Mouse (Mus musculus): ENCODE measurements around the gene Calr4. TPM values are rescaled to one million over a fixed set of nuclear protein-coding genes. Genes with fewer than 3 reads are reported as not detected.

The Calr4 gene
- polyA plus RNA-seq, 1 experiment from 2014 or later, result not detected

GRCm38 (mm10) chr4:109226071-109226470, 8.2 kb upstream of the Calr4 start:
- H3K9me3 ChIP-seq (ENCODE audit: control insufficient read depth, low read length), result no peaks in the 10 kb centered on the region
- 8% methylated on average over 5 of the region's 5 CpGs for whole genome bisulfite sequencing
- ATAC-seq (ENCODE audit: low FRiP score, low TSS enrichment) (peak; percentile 84), DNase-seq (ENCODE audit: low spot score) (peak; percentile 26)
- H3K9ac ChIP-seq (ENCODE audit: low read length), result no peak overlapping the region
- no peaks in the 10 kb centered on the region for H3K27me3 ChIP-seq (ENCODE audit: control insufficient read depth, insufficient read depth, low read length)
- TF ChIP-seq CTCF (IDR thresholded peaks at IDR 0.05; ENCODE audit: low read depth), result no peak
- no peak for TF ChIP-seq EP300 (optimal IDR thresholded peaks at IDR 0.05)
- no peak overlapping the region for H3K4me3 ChIP-seq (ENCODE audit: low read depth, low read length)
- H3K4me2 ChIP-seq (replicated peaks; ENCODE audit: low read depth), result no peak overlapping the region
- no peak overlapping the region for H3K27ac ChIP-seq (replicated peaks)
- no peaks in the 10 kb centered on the region for H3K36me3 ChIP-seq (ENCODE audit: control insufficient read depth, insufficient read depth, low read length)
- 0 out of 2 replicates have a peak, but pooled peaks cover 4% of the 10 kb centered on the region for H3K4me1 ChIP-seq (replicated peaks; ENCODE audit: control insufficient read depth, insufficient read depth)

- Histone ChIP-seq H3K9ac (ENCODE audit: low read length) (no peak overlapping the region), H3K4me3 (ENCODE audit: low read depth, low read length) (no peak overlapping the region), H3K36me3 (ENCODE audit: control insufficient read depth, insufficient read depth, low read length) (no peaks in the 10 kb centered on the region), H3K4me1 (replicated peaks; ENCODE audit: control insufficient read depth, insufficient read depth) (0 out of 2 replicates have a peak, but pooled peaks cover 4% of the 10 kb centered on the region), H3K27ac (replicated peaks) (no peak overlapping the region), H3K4me2 (replicated peaks; ENCODE audit: low read depth) (no peak overlapping the region), H3K9me3 (ENCODE audit: control insufficient read depth, low read length) (no peaks in the 10 kb centered on the region), H3K27me3 (ENCODE audit: control insufficient read depth, insufficient read depth, low read length) (no peaks in the 10 kb centered on the region)
- ATAC-seq (ENCODE audit: low FRiP score, low TSS enrichment) (no peak), DNase-seq (ENCODE audit: low spot score) (no peak)
- 32% methylated on average over 7 of the region's 7 CpGs for WGBS
- TF ChIP-seq CTCF (IDR thresholded peaks at IDR 0.05; ENCODE audit: low read depth) (no peak), EP300 (optimal IDR thresholded peaks at IDR 0.05) (no peak)
Measured at GRCm38 (mm10) chr4:109229766-109230279, 4.5 kb upstream of the Calr4 start.

GRCm38 (mm10) chr4:109234806-109235350, 593 bp downstream of the Calr4 start:
- Histone ChIP-seq H3K27ac (replicated peaks) (no peak overlapping the region), H3K9ac (ENCODE audit: low read length) (no peak overlapping the region), H3K9me3 (ENCODE audit: control insufficient read depth, low read length) (no peaks in the 10 kb centered on the region), H3K27me3 (ENCODE audit: control insufficient read depth, insufficient read depth, low read length) (no peaks in the 10 kb centered on the region), H3K4me2 (replicated peaks; ENCODE audit: low read depth) (no peak overlapping the region), H3K4me3 (ENCODE audit: low read depth, low read length) (no peak overlapping the region), H3K4me1 (replicated peaks; ENCODE audit: control insufficient read depth, insufficient read depth) (no peaks in the 10 kb centered on the region), H3K36me3 (ENCODE audit: control insufficient read depth, insufficient read depth, low read length) (no peaks in the 10 kb centered on the region)
- DNase-seq (ENCODE audit: low spot score) (no peak), ATAC-seq (ENCODE audit: low FRiP score, low TSS enrichment) (no peak)
- no peak for TF ChIP-seq EP300 (optimal IDR thresholded peaks at IDR 0.05)
- no peak for TF ChIP-seq CTCF (IDR thresholded peaks at IDR 0.05; ENCODE audit: low read depth)
- 63% methylated on average over 9 of the region's 9 CpGs for WGBS

GRCm38 (mm10) chr4:109236186-109236879, 2.0 kb downstream of the Calr4 start:
- TF ChIP-seq CTCF (IDR thresholded peaks at IDR 0.05; ENCODE audit: low read depth) (no peak), EP300 (optimal IDR thresholded peaks at IDR 0.05) (no peak)
- Histone ChIP-seq H3K27me3 (ENCODE audit: control insufficient read depth, insufficient read depth, low read length) (no peaks in the 10 kb centered on the region), H3K4me3 (ENCODE audit: low read depth, low read length) (no peak overlapping the region), H3K4me1 (replicated peaks; ENCODE audit: control insufficient read depth, insufficient read depth) (no peaks in the 10 kb centered on the region), H3K36me3 (ENCODE audit: control insufficient read depth, insufficient read depth, low read length) (no peaks in the 10 kb centered on the region), H3K9me3 (ENCODE audit: control insufficient read depth, low read length) (no peaks in the 10 kb centered on the region), H3K27ac (replicated peaks) (no peak overlapping the region), H3K9ac (ENCODE audit: low read length) (no peak overlapping the region), H3K4me2 (replicated peaks; ENCODE audit: low read depth) (no peak overlapping the region)
- 75% methylated on average over 7 of the region's 7 CpGs for WGBS
- DNase-seq (ENCODE audit: low spot score) (no peak), ATAC-seq (ENCODE audit: low FRiP score, low TSS enrichment) (no peak)

GRCm38 (mm10) chr4:109238428-109239268, 4.4 kb downstream of the Calr4 start:
- Histone ChIP-seq H3K36me3 (ENCODE audit: control insufficient read depth, insufficient read depth, low read length) (no peaks in the 10 kb centered on the region), H3K9me3 (ENCODE audit: control insufficient read depth, low read length) (no peaks in the 10 kb centered on the region), H3K27ac (replicated peaks) (0 out of 2 replicates have a peak overlapping the region, but pooled peaks have one; percentile 13), H3K4me3 (ENCODE audit: low read depth, low read length) (no peak overlapping the region), H3K9ac (ENCODE audit: low read length) (no peak overlapping the region), H3K4me2 (replicated peaks; ENCODE audit: low read depth) (no peak overlapping the region), H3K4me1 (replicated peaks; ENCODE audit: control insufficient read depth, insufficient read depth) (no peaks in the 10 kb centered on the region), H3K27me3 (ENCODE audit: control insufficient read depth, insufficient read depth, low read length) (no peaks in the 10 kb centered on the region)
- WGBS, result 64% methylated on average over 24 of the region's 24 CpGs
- TF ChIP-seq CTCF (IDR thresholded peaks at IDR 0.05; ENCODE audit: low read depth), result no peak
- TF ChIP-seq EP300 (optimal IDR thresholded peaks at IDR 0.05), result no peak
- ATAC-seq (ENCODE audit: low FRiP score, low TSS enrichment), result no peak
- no peak for DNase-seq (ENCODE audit: low spot score)

Data from stomach, postnatal 0 days (tissue).